Mouse (Mus musculus) mouse embryonic stem cell (cell line): Measurements from ENCODE around the gene Arhgdib.

Experiments
- in situ Hi-C, 2 experiments: fragments of 300-500 bp; cut with MboI; formaldehyde crosslinking; loops; 1 replicate in 1 of 2; 3 replicates in 1 of 2; pipeline ENCODE4 v1.14.3; 2019 to 2020; ENCODE audit warnings: low sequenced_read_pairs in 2 of 2, low pct_unique_long_range_greater_than_20kb in 1 of 2, mixed read lengths in 1 of 2; ENCODE audit not compliant: unreplicated experiment in 1 of 2

Gene Arhgdib

GRCm38 (mm10) chr6:136931246-136931645, 10.5 kb downstream of the Arhgdib start:
- in situ Hi-C loops = no loop called here

GRCm38 (mm10) chr6:136930677-136931076, 11.0 kb downstream of the Arhgdib start:
- in situ Hi-C loops = no loop called here

- in situ Hi-C loops = no loop called here
Measured at GRCm38 (mm10) chr6:136927626-136928025, 14.1 kb downstream of the Arhgdib start.

GRCm38 (mm10) chr6:136925049-136925448, 16.6 kb downstream of the Arhgdib start:
- in situ Hi-C loops = no loop called here

- in situ Hi-C loops = no loop called here
Measured at GRCm38 (mm10) chr6:136923532-136923931, 18.2 kb downstream of the Arhgdib start, which contains the start of gene Pde6h. Gene Pde6h (plus strand): TSS chr6:136923832.

- in situ Hi-C loops = no loop called here
Measured at GRCm38 (mm10) chr6:136922871-136923270, 18.8 kb downstream of the Arhgdib start.

- in situ Hi-C loops = no loop called here
Measured at GRCm38 (mm10) chr6:136922080-136922479, 19.6 kb downstream of the Arhgdib start, which contains the start of gene Erp27. Gene Erp27 (minus strand): TSS chr6:136922180.

GRCm38 (mm10) chr6:136921601-136922000, 20.1 kb downstream of the Arhgdib start:
- in situ Hi-C loops = no loop called here

- in situ Hi-C loops = no loop called here
Measured at GRCm38 (mm10) chr6:136920320-136921257, 21.1 kb downstream of the Arhgdib start.

GRCm38 (mm10) chr6:136917885-136918284, 23.8 kb downstream of the Arhgdib start:
- in situ Hi-C loops = no loop called here

GRCm38 (mm10) chr6:136915721-136916395, 25.8 kb downstream of the Arhgdib start:
- in situ Hi-C loops = no loop called here

GRCm38 (mm10) chr6:136914234-136914633, 27.5 kb downstream of the Arhgdib start:
- in situ Hi-C loops = no loop called here

- in situ Hi-C loops = no loop called here
Measured at GRCm38 (mm10) chr6:136913384-136914126, 28.1 kb downstream of the Arhgdib start.

GRCm38 (mm10) chr6:136912751-136913265, 28.9 kb downstream of the Arhgdib start:
- in situ Hi-C loops = no loop called here

- in situ Hi-C loops = no loop called here
Measured at GRCm38 (mm10) chr6:136910247-136910890, 31.3 kb downstream of the Arhgdib start.

- in situ Hi-C loops = no loop called here
Measured at GRCm38 (mm10) chr6:136906937-136907293, 34.8 kb downstream of the Arhgdib start.

- in situ Hi-C loops = no loop called here
Measured at GRCm38 (mm10) chr6:136906283-136906936, 35.3 kb downstream of the Arhgdib start.
